Mouse (Mus musculus) mature B cell (primary cell): ENCODE measurements around the gene Actr8.

Experiments used
- in situ Hi-C: fragments of 300-500 bp; cut with MboI; formaldehyde crosslinking; loops from 2 replicates; pipeline ENCODE4 v1.14.3; 2019

Gene Actr8

GRCm38 (mm10) chr14:29996000-29996751 is 18.0 kb downstream of the Actr8 start:
- in situ Hi-C loops: no loop called here

GRCm38 (mm10) chr14:29997345-29997744 is 19.2 kb downstream of the Actr8 start:
- in situ Hi-C loops: no loop called here

GRCm38 (mm10) chr14:29998747-29999474 is 20.8 kb downstream of the Actr8 start:
- in situ Hi-C loops: no loop called here

- in situ Hi-C loops: no loop called here
These were observed 21.3 kb downstream of the Actr8 start for GRCm38 (mm10) chr14:29999475-29999811.

- in situ Hi-C loops: no loop called here
These were observed 30.8 kb downstream of the Actr8 start, which contains the start of the genes Il17rb and Chdh for GRCm38 (mm10) chr14:30008733-30009575. Gene Il17rb (minus strand): TSS chr14:30008896. Gene Chdh (plus strand): TSS chr14:30009023.

GRCm38 (mm10) chr14:30009864-30010560 is 31.9 kb downstream of the Actr8 start:
- in situ Hi-C loops: no loop called here

- in situ Hi-C loops: no loop called here
These were observed 33.9 kb downstream of the Actr8 start for GRCm38 (mm10) chr14:30011886-30012560.

GRCm38 (mm10) chr14:30014487-30014886 is 36.4 kb downstream of the Actr8 start:
- in situ Hi-C loops: no loop called here

GRCm38 (mm10) chr14:30015008-30015407 is 36.9 kb downstream of the Actr8 start:
- in situ Hi-C loops: no loop called here

- in situ Hi-C loops: no loop called here
These were observed 38.5 kb downstream of the Actr8 start for GRCm38 (mm10) chr14:30016666-30017065.

- in situ Hi-C loops: no loop called here
These were observed 39.8 kb downstream of the Actr8 start for GRCm38 (mm10) chr14:30017794-30018462.

GRCm38 (mm10) chr14:30018463-30018801 is 40.3 kb downstream of the Actr8 start:
- in situ Hi-C loops: no loop called here

GRCm38 (mm10) chr14:30018846-30019245 is 40.7 kb downstream of the Actr8 start:
- in situ Hi-C loops: no loop called here

GRCm38 (mm10) chr14:30019375-30019774 is 41.2 kb downstream of the Actr8 start:
- in situ Hi-C loops: no loop called here

GRCm38 (mm10) chr14:30019792-30020575 is 41.8 kb downstream of the Actr8 start:
- in situ Hi-C loops: no loop called here

- in situ Hi-C loops: no loop called here
These were observed 44.3 kb downstream of the Actr8 start for GRCm38 (mm10) chr14:30022471-30022870.

- in situ Hi-C loops: no loop called here
These were observed 46.2 kb downstream of the Actr8 start for GRCm38 (mm10) chr14:30024387-30024786.

GRCm38 (mm10) chr14:30027378-30027777 is 49.2 kb downstream of the Actr8 start:
- in situ Hi-C loops: no loop called here

GRCm38 (mm10) chr14:30033405-30033804 is 55.3 kb downstream of the Actr8 start:
- in situ Hi-C loops: no loop called here

GRCm38 (mm10) chr14:30038431-30038830 is 60.3 kb downstream of the Actr8 start:
- in situ Hi-C loops: no loop called here
